Mouse (Mus musculus): ENCODE results near the gene Hba-a1. TPM values are rescaled to one million over a fixed set of nuclear protein-coding genes. Genes with fewer than 3 reads are reported as not detected.

The Hba-a1 gene
- polyA plus RNA-seq, 1 experiment from 2014 or later = 2,164 TPM

GRCm38 (mm10) chr11:32267188-32267884 lies 16.0 kb upstream of the Hba-a1 start, which contains the start of gene Nprl3:
TSS of gene Nprl3 (minus strand) at chr11:32267707.
- peak within 1 kb of the TSS; percentile 75 for H3K4me3 ChIP-seq (ENCODE audit: low read depth, low read length)
- H3K27ac ChIP-seq (replicated peaks; ENCODE audit: low read depth, low read length) = peak within 1 kb of the TSS; percentile 93
- H3K4me2 ChIP-seq (ENCODE audit: low read depth, severe bottlenecking) = peak within 1 kb of the TSS; percentile 63
- H3K4me1 ChIP-seq (ENCODE audit: control insufficient read depth, insufficient read depth, low read length) = no peaks in the 10 kb centered on the region; the same call in 1 of the 2 replicates
- no peaks in the 10 kb centered on the region for H3K27me3 ChIP-seq (ENCODE audit: control insufficient read depth, insufficient read depth, low read length)
- no peaks in the 10 kb centered on the region for H3K9me3 ChIP-seq (ENCODE audit: control insufficient read depth, low read length)
- H3K9ac ChIP-seq (ENCODE audit: low read length) = peak within 1 kb of the TSS; percentile 97
- WGBS = under 1% methylated on average over 54 of the region's 54 CpGs
- ATAC-seq (ENCODE audit: insufficient number of reproducible peaks, low FRiP score, low TSS enrichment, low read depth) = peak; percentile 98
- peak; percentile 96 for DNase-seq (ENCODE audit: low spot score)
- no peaks in the 10 kb centered on the region for H3K36me3 ChIP-seq (ENCODE audit: control insufficient read depth, insufficient read depth, low read length)

DNA sequence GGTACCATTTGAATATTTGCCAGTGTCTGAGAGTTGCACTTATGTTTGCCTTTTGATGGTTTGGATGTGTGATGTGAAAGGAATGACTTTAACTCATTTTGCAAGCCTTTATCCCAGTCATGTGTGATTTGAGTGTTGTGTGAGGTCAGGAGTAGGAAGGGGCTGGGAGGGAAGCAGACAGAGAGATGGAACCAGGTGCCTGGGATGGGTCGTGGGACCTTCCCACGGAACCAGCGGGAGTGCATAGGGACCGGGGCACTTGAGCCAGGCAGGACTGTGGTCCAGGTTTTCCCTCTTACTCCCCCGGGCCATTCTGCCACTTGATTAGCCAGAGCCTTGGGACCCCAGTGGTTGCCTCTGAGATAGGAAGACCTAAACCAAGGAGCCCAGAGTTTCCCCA lies 15.3 kb upstream of the Hba-a1 start:
- no peaks in the 10 kb centered on the region for H3K27me3 ChIP-seq (ENCODE audit: control insufficient read depth, insufficient read depth, low read length)
- H3K27ac ChIP-seq (replicated peaks; ENCODE audit: low read depth, low read length) = peak overlapping the region; percentile 93
- no peaks in the 10 kb centered on the region for H3K36me3 ChIP-seq (ENCODE audit: control insufficient read depth, insufficient read depth, low read length)
- 34% methylated on average over 5 of the region's 5 CpGs for WGBS
- H3K9me3 ChIP-seq (ENCODE audit: control insufficient read depth, low read length) = no peaks in the 10 kb centered on the region
- DNase-seq (ENCODE audit: low spot score) = no peak
- no peaks in the 10 kb centered on the region for H3K4me1 ChIP-seq (ENCODE audit: control insufficient read depth, insufficient read depth, low read length)
- peak overlapping the region; percentile 63 for H3K4me2 ChIP-seq (ENCODE audit: low read depth, severe bottlenecking)
- H3K4me3 ChIP-seq (ENCODE audit: low read depth, low read length) = peak overlapping the region; percentile 75
- peak overlapping the region; percentile 97 for H3K9ac ChIP-seq (ENCODE audit: low read length)
- peak; percentile 10; the same call in 1 of the 2 replicates for ATAC-seq (ENCODE audit: insufficient number of reproducible peaks, low FRiP score, low TSS enrichment, low read depth)

- DNase-seq (ENCODE audit: low spot score) (no peak), ATAC-seq (ENCODE audit: insufficient number of reproducible peaks, low FRiP score, low TSS enrichment, low read depth) (no peak)
- H3K27me3 ChIP-seq (ENCODE audit: control insufficient read depth, insufficient read depth, low read length) = no peaks in the 10 kb centered on the region
- no peaks in the 10 kb centered on the region for H3K4me1 ChIP-seq (ENCODE audit: control insufficient read depth, insufficient read depth, low read length)
- no peak overlapping the region for H3K4me2 ChIP-seq (ENCODE audit: low read depth, severe bottlenecking)
- H3K4me3 ChIP-seq (ENCODE audit: low read depth, low read length) = no peak overlapping the region
- H3K9me3 ChIP-seq (ENCODE audit: control insufficient read depth, low read length) = no peaks in the 10 kb centered on the region
- H3K36me3 ChIP-seq (ENCODE audit: control insufficient read depth, insufficient read depth, low read length) = no peaks in the 10 kb centered on the region
- 80% methylated on average over 5 of the region's 5 CpGs for WGBS
- no peak overlapping the region for H3K9ac ChIP-seq (ENCODE audit: low read length)
- no peak overlapping the region for H3K27ac ChIP-seq (replicated peaks; ENCODE audit: low read depth, low read length)
Measured at GRCm38 (mm10) chr11:32268952-32269351, 14.4 kb upstream of the Hba-a1 start.

GRCm38 (mm10) chr11:32271178-32271577 lies 12.1 kb upstream of the Hba-a1 start:
- H3K9ac ChIP-seq (ENCODE audit: low read length) = no peak overlapping the region
- no peaks in the 10 kb centered on the region for H3K9me3 ChIP-seq (ENCODE audit: control insufficient read depth, low read length)
- H3K27ac ChIP-seq (replicated peaks; ENCODE audit: low read depth, low read length) = no peak overlapping the region
- no peaks in the 10 kb centered on the region for H3K4me1 ChIP-seq (ENCODE audit: control insufficient read depth, insufficient read depth, low read length)
- DNase-seq (ENCODE audit: low spot score) (no peak), ATAC-seq (ENCODE audit: insufficient number of reproducible peaks, low FRiP score, low TSS enrichment, low read depth) (no peak)
- H3K36me3 ChIP-seq (ENCODE audit: control insufficient read depth, insufficient read depth, low read length) = no peaks in the 10 kb centered on the region
- H3K27me3 ChIP-seq (ENCODE audit: control insufficient read depth, insufficient read depth, low read length) = no peaks in the 10 kb centered on the region
- WGBS = 36% methylated on average over 4 of the region's 4 CpGs
- H3K4me3 ChIP-seq (ENCODE audit: low read depth, low read length) = no peak overlapping the region
- H3K4me2 ChIP-seq (ENCODE audit: low read depth, severe bottlenecking) = no peak overlapping the region

DNA sequence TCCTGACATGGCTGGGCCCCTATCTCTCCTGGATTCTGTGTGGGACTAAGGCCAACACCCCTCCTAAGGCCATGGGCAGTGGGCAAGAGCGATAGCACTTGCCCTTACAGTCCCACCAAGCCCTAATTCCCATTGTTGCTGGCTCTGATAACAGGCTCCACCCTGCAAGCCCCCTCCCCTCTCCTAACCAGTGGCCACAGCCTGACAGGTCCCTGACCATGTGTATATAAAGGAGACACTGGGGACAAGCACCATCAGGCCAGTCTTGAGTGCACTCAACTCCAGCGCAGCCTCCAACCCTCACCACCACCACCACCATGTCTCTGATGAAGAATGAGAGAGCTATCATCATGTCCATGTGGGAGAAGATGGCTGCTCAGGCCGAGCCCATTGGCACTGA lies 7.0 kb upstream of the Hba-a1 start, which contains the start of gene Hba-x:
Hba-x (plus strand) TSS at position 54 of the 400 bp plus-strand sequence.
- Histone ChIP-seq H3K4me1 (ENCODE audit: control insufficient read depth, insufficient read depth, low read length) (no peaks in the 10 kb centered on the region), H3K36me3 (ENCODE audit: control insufficient read depth, insufficient read depth, low read length) (no peaks in the 10 kb centered on the region), H3K9ac (ENCODE audit: low read length) (no peak within 1 kb of the TSS), H3K4me3 (ENCODE audit: low read depth, low read length) (no peak within 1 kb of the TSS), H3K4me2 (ENCODE audit: low read depth, severe bottlenecking) (no peak within 1 kb of the TSS), H3K9me3 (ENCODE audit: control insufficient read depth, low read length) (no peaks in the 10 kb centered on the region), H3K27ac (replicated peaks; ENCODE audit: low read depth, low read length) (no peak within 1 kb of the TSS), H3K27me3 (ENCODE audit: control insufficient read depth, insufficient read depth, low read length) (no peaks in the 10 kb centered on the region)
- WGBS = 68% methylated on average over 3 of the region's 3 CpGs
- ATAC-seq (ENCODE audit: insufficient number of reproducible peaks, low FRiP score, low TSS enrichment, low read depth) (peak; percentile 37; the same call in 1 of the 2 replicates), DNase-seq (ENCODE audit: low spot score) (no peak)

- WGBS = 70% methylated on average over 21 of the region's 21 CpGs
- DNase-seq (ENCODE audit: low spot score) (no peak), ATAC-seq (ENCODE audit: insufficient number of reproducible peaks, low FRiP score, low TSS enrichment, low read depth) (peak; percentile 48; the same call in 1 of the 2 replicates)
- no peak overlapping the region for H3K27ac ChIP-seq (replicated peaks; ENCODE audit: low read depth, low read length)
- H3K27me3 ChIP-seq (ENCODE audit: control insufficient read depth, insufficient read depth, low read length) = no peaks in the 10 kb centered on the region
- no peak overlapping the region for H3K4me3 ChIP-seq (ENCODE audit: low read depth, low read length)
- H3K4me2 ChIP-seq (ENCODE audit: low read depth, severe bottlenecking) = no peak overlapping the region
- H3K36me3 ChIP-seq (ENCODE audit: control insufficient read depth, insufficient read depth, low read length) = no peaks in the 10 kb centered on the region
- H3K4me1 ChIP-seq (ENCODE audit: control insufficient read depth, insufficient read depth, low read length) = no peaks in the 10 kb centered on the region
- no peaks in the 10 kb centered on the region for H3K9me3 ChIP-seq (ENCODE audit: control insufficient read depth, low read length)
- no peak overlapping the region for H3K9ac ChIP-seq (ENCODE audit: low read length)
Measured at GRCm38 (mm10) chr11:32277736-32278457, 5.4 kb upstream of the Hba-a1 start.

- Histone ChIP-seq H3K4me3 (ENCODE audit: low read depth, low read length) (no peak overlapping the region), H3K4me1 (ENCODE audit: control insufficient read depth, insufficient read depth, low read length) (no peaks in the 10 kb centered on the region), H3K27ac (replicated peaks; ENCODE audit: low read depth, low read length) (no peak overlapping the region), H3K4me2 (ENCODE audit: low read depth, severe bottlenecking) (no peak overlapping the region), H3K9ac (ENCODE audit: low read length) (no peak overlapping the region), H3K9me3 (ENCODE audit: control insufficient read depth, low read length) (no peaks in the 10 kb centered on the region), H3K36me3 (ENCODE audit: control insufficient read depth, insufficient read depth, low read length) (no peaks in the 10 kb centered on the region), H3K27me3 (ENCODE audit: control insufficient read depth, insufficient read depth, low read length) (no peaks in the 10 kb centered on the region)
- ATAC-seq (ENCODE audit: insufficient number of reproducible peaks, low FRiP score, low TSS enrichment, low read depth) = 0 out of 2 replicates have a peak, but pooled peaks have one; percentile 8
- DNase-seq (ENCODE audit: low spot score) = no peak
- WGBS = 83% methylated on average over 12 of the region's 12 CpGs
Measured at GRCm38 (mm10) chr11:32278458-32278957, 4.8 kb upstream of the Hba-a1 start.

GRCm38 (mm10) chr11:32280646-32281045 lies 2.7 kb upstream of the Hba-a1 start:
- 77% methylated on average over 2 of the region's 2 CpGs for WGBS
- ATAC-seq (ENCODE audit: insufficient number of reproducible peaks, low FRiP score, low TSS enrichment, low read depth) = no peak
- H3K27me3 ChIP-seq (ENCODE audit: control insufficient read depth, insufficient read depth, low read length) = no peaks in the 10 kb centered on the region
- no peak overlapping the region for H3K27ac ChIP-seq (replicated peaks; ENCODE audit: low read depth, low read length)
- H3K4me2 ChIP-seq (ENCODE audit: low read depth, severe bottlenecking) = no peak overlapping the region
- H3K36me3 ChIP-seq (ENCODE audit: control insufficient read depth, insufficient read depth, low read length) = no peaks in the 10 kb centered on the region
- H3K4me1 ChIP-seq (ENCODE audit: control insufficient read depth, insufficient read depth, low read length) = no peaks in the 10 kb centered on the region
- H3K9ac ChIP-seq (ENCODE audit: low read length) = no peak overlapping the region
- H3K4me3 ChIP-seq (ENCODE audit: low read depth, low read length) = no peak overlapping the region
- no peak for DNase-seq (ENCODE audit: low spot score)
- no peaks in the 10 kb centered on the region for H3K9me3 ChIP-seq (ENCODE audit: control insufficient read depth, low read length)

Measured in limb, embryonic 11.5 days (tissue).